Mouse (Mus musculus): ENCODE results near the gene Tceal3. TPM values are rescaled to one million over a fixed set of nuclear protein-coding genes. Genes with fewer than 3 reads are reported as not detected.
"Not testable (repeated sequence)": the region's sequence is repeated elsewhere in the genome, so short reads cannot be mapped to it uniquely, and the experiment has no call there.

Tceal3 gene
- total RNA-seq, 2 experiments from 2014 or later = 172 to 177 TPM

GRCm38 (mm10) chrX:136635116-136635515, 44.5 kb downstream of the Tceal3 start:
- Histone ChIP-seq H3K4me3 (no peak overlapping the region), H3K27ac (no peak overlapping the region)
- intact Hi-C loops (cut with DNase I) = no loop called here
- TF ChIP-seq CTCF (IDR thresholded peaks at IDR 0.05) = no peak
- DNase-seq (ENCODE audit: extremely low spot score in 1 of 2, low spot score in 2 of 2) = no peak

- no peak overlapping the region for H3K27ac ChIP-seq
- TF ChIP-seq CTCF (IDR thresholded peaks at IDR 0.05) = no peak; the same call in 1 of the 2 replicates
- intact Hi-C loops (cut with DNase I) = no loop called here
Observed at GRCm38 (mm10) chrX:136639754-136640153, 49.1 kb downstream of the Tceal3 start.

GRCm38 (mm10) chrX:136645857-136646256, 55.2 kb downstream of the Tceal3 start:
- intact Hi-C loops (cut with DNase I); H3K27ac ChIP-seq; DNase-seq (ENCODE audit: extremely low spot score in 1 of 2, low spot score in 2 of 2); H3K4me3 ChIP-seq: not testable (repeated sequence)

More at GRCm38 (mm10) chrX:136639754-136640153, 49.1 kb downstream of the Tceal3 start:
- peak; percentile 14 to 20 for DNase-seq (ENCODE audit: extremely low spot score in 1 of 2, low spot score in 2 of 2)
- H3K4me3 ChIP-seq = no peak overlapping the region

- intact Hi-C loops (cut with DNase I) = loop anchor here (5.0 kb wide), 1 partner anchor 76 kb away; the partner anchor contains the start of gene Morf4l2
- Histone ChIP-seq H3K27ac (peak overlapping the region; percentile 92), H3K4me3 (peak overlapping the region; percentile 49)
- no peak for TF ChIP-seq CTCF (IDR thresholded peaks at IDR 0.05)
- peak; percentile 20 to 60 for DNase-seq (ENCODE audit: extremely low spot score in 1 of 2, low spot score in 2 of 2)
Observed at GRCm38 (mm10) chrX:136666281-136666706, 75.7 kb downstream of the Tceal3 start.

- Histone ChIP-seq H3K4me3 (peak overlapping the region; percentile 49), H3K27ac (peak overlapping the region; percentile 92)
- intact Hi-C loops (cut with DNase I) = loop anchor here (5.0 kb wide), 1 partner anchor 75 kb away; the partner anchor contains the start of gene Morf4l2
- DNase-seq (ENCODE audit: extremely low spot score in 1 of 2, low spot score in 2 of 2) = peak; percentile 10 to 11
Observed at GRCm38 (mm10) chrX:136666762-136667464, 76.3 kb downstream of the Tceal3 start.

- intact Hi-C loops (cut with DNase I) = loop anchor here (5.0 kb wide), 1 partner anchor 74 kb away; the partner anchor contains the start of gene Morf4l2
- Histone ChIP-seq H3K4me3 (no peak overlapping the region), H3K27ac (no peak overlapping the region)
- TF ChIP-seq CTCF (IDR thresholded peaks at IDR 0.05) = no peak
- DNase-seq (ENCODE audit: extremely low spot score in 1 of 2, low spot score in 2 of 2) = no peak
Observed at GRCm38 (mm10) chrX:136668794-136669193, 78.2 kb downstream of the Tceal3 start.

- Histone ChIP-seq H3K4me3 (no peak overlapping the region), H3K27ac (no peak overlapping the region)
- no peak for DNase-seq (ENCODE audit: extremely low spot score in 1 of 2, low spot score in 2 of 2)
- TF ChIP-seq CTCF (IDR thresholded peaks at IDR 0.05) = no peak
- intact Hi-C loops (cut with DNase I) = no loop called here
Observed at GRCm38 (mm10) chrX:136680989-136681388, 90.3 kb downstream of the Tceal3 start.

GRCm38 (mm10) chrX:136691606-136692293, 101.1 kb downstream of the Tceal3 start:
- H3K4me3 ChIP-seq; DNase-seq (ENCODE audit: extremely low spot score in 1 of 2, low spot score in 2 of 2); intact Hi-C loops (cut with DNase I); H3K27ac ChIP-seq: not testable (repeated sequence)

- no peak overlapping the region for H3K27ac ChIP-seq
- H3K4me3 ChIP-seq = no peak overlapping the region
- DNase-seq (ENCODE audit: extremely low spot score in 1 of 2, low spot score in 2 of 2) = no peak
- no peak for TF ChIP-seq CTCF (IDR thresholded peaks at IDR 0.05)
- intact Hi-C loops (cut with DNase I) = no loop called here
Observed at GRCm38 (mm10) chrX:136692294-136692675, 101.6 kb downstream of the Tceal3 start.

GRCm38 (mm10) chrX:136693196-136693595, 102.6 kb downstream of the Tceal3 start:
- Histone ChIP-seq H3K27ac (no peak overlapping the region), H3K4me3 (no peak overlapping the region)
- DNase-seq (ENCODE audit: extremely low spot score in 1 of 2, low spot score in 2 of 2) = no peak
- no peak for TF ChIP-seq CTCF (IDR thresholded peaks at IDR 0.05)
- intact Hi-C loops (cut with DNase I) = no loop called here

- peak; percentile 51 to 62 for DNase-seq (ENCODE audit: extremely low spot score in 1 of 2, low spot score in 2 of 2)
- Histone ChIP-seq H3K4me3 (peak within 1 kb of the TSS; percentile 54), H3K27ac (peak within 1 kb of the TSS; percentile 66)
- TF ChIP-seq CTCF (IDR thresholded peaks at IDR 0.05) = no peak
- intact Hi-C loops (cut with DNase I) = loop anchor here (1.0 to 2.0 kb wide), 2 partner anchors 34 to 37 kb away; no protein-coding TSS in a partner anchor
Observed at GRCm38 (mm10) chrX:136707446-136708167, 117.0 kb downstream of the Tceal3 start, which contains the start of gene Tceal1. TSS of gene Tceal1 (plus strand) at chrX:136707982.
